Mouse (Mus musculus): ENCODE results near the gene 4930402F06Rik.

The 4930402F06Rik gene

DNA sequence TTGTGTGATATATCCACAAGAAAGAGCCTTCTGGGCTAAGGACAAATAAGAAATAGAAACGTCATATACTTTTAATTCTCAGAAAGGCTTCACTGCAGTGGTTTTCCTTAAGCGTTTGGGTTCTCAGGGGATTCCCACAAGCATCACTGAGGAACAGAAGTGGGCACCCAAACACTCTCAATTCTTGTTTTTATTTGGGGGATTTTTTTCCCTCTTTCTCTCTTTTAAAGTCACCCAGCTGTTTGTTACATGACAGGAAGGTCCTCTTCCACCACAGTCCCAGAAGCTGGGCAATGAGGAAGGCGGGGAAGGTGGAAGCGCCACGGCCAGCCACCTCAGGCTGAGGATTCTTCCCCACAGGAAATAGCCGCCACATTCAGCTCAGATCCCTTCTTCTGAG, 19.5 kb upstream of the 4930402F06Rik start:
- DNase-seq (ENCODE audit: low spot score), result no peak

DNA sequence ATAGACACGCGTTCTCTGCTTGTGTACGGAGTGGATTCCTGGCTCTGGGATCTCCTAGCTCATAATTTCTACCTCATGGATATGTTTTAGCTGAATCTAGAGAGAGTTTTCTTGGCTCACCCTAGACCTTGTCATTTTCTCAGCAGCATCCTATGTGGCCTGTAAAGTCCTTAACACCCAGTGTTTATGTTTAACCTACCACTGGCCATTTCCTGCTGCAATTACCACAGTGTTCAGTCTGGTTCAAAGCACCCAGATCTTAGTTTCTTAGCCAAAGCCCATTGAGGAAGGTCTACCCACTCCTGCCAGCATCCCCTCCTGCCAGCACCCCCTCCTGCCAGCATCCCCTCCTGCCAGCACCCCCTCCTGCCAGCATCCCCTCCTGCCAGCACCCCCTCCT, 15.8 kb upstream of the 4930402F06Rik start:
- no peak for DNase-seq (ENCODE audit: low spot score)

DNA sequence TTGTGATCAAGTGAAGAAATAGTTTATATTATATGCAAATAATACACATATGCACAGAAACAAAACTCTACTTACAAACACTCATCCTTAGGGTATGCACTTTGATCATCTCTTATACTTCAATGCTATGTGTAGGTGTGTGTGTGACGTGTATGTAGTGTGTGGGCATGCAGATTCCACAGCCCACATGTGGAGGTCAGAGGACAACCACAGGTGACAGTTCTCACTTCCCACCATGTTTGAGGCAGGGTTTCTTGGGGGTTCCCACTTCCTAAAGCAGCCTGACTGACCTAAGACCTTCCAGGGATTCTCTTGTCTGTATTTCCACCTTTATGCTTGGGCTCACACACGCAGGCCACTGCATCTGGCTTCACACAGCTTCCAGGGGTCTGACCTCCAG, 15.3 kb upstream of the 4930402F06Rik start:
- no peak for DNase-seq (ENCODE audit: low spot score)

DNA sequence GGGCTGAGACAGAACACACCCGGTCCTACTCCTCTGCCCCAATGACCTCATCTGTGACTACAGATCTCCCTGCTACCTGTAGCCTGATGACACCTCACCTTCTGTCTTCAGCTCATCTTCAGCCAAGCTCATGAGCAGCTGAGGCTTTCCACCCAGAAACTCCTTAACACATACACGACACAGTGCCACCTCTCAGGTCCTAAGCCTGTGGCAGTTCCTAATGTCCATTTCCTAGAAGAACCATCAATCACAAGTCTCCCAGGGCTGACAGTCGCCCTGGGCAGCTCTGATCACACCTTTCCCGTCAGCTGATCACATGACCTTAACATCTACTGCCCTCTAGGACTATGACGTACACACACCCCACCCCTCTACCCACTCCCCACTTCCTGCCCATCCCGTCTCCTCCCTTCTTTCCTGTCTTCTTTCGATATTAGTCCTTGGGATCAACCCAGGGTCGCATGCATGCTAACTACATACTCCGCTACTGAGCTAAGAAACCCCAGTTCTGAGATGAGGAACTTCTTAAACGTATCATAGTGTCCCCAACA, 14.7 kb upstream of the 4930402F06Rik start:
- no peak for DNase-seq (ENCODE audit: low spot score)

DNA sequence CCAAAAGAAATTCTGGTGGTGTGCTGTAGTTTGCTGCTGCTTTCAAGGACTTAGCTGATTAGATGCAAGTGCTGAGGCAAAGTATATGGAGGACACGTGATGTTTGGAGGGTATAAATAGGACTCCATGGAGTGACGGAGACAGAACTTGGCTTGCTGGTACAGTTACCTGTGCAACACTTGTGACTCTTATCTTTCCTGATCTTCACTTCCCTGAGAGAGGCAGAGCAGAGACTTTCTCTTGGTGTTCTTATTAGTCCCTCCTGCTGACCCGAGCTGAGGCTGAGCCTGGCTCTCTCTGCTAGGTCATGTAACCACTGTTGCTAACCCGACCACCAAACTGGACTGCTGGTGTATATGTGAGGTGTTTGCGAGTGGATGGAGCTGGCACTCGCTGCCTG, 12.5 kb upstream of the 4930402F06Rik start:
- DNase-seq (ENCODE audit: low spot score), result no peak

DNA sequence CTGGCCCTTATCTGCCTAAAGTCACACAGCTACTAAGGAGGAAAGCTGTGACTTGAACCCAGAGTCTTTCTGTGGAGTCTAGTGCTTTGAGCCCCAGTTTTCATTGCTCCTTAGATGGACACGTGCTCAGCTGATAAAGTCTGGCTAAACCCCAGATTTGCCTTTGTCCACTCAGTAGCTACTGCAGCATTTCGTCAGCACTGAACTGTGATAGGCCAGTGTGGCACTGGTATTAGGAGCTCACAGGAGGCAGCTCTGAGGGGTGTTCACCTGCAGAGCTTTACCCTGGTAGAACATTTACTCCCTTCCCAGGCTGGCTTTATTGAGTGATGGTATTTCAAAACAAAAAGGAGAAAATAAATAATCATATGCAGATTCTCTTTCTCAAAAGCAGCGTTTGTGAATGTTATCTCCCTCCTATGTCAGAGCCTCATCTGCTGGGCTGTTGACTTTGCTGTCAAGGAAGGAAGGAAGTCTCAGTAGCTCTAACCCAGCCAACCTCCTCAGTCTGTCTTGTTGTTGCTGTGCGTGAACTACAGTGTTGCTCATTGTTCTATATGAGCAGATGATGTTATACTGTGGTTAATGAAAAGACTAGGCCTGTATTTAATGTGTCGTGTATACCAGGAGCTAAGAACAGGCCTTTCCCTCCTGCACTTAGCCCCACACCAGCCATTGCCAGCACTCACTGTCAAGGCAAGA, 11.6 kb upstream of the 4930402F06Rik start:
- DNase-seq (ENCODE audit: low spot score), result no peak

DNA sequence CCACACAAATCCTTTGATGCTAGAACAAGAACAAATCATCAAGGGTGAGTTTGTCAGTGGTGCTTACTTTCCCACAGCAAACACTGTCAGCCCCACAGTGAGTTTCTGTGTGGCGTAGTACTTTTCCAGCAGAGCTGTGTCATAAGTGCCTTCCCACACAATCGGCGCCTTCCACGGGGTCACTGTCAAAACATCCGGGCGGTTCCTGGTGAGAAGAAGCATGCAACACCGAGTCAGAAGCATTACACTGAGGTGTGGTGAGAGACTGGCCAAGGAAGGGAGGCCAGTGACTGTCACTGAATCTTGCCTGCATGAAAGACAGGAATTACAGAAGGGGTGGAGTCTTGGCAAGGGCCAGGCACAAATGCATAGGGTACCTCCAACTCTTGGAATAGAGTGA, 10.9 kb upstream of the 4930402F06Rik start:
- DNase-seq (ENCODE audit: low spot score), result no peak

DNA sequence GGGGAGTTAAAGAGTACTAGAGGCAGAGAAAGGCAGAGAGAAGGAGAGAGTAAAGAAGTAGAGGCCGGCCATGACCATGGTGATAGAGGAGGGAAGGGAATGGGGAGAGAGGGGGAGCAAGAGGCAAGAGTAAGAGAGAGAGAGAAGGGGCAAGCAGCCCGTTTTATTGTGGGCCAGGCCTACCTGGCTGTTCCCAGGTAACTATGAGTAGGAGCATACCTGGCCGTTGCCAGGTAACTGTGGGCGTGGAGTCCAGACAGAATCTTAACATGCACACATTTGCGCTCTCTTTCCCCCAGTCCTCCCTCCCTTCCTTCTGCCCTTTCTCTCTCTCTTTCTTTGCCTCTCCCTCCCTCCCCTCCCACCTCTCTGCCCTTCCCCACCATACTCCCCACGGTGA, 10.3 kb upstream of the 4930402F06Rik start:
- DNase-seq (ENCODE audit: low spot score), result no peak

DNA sequence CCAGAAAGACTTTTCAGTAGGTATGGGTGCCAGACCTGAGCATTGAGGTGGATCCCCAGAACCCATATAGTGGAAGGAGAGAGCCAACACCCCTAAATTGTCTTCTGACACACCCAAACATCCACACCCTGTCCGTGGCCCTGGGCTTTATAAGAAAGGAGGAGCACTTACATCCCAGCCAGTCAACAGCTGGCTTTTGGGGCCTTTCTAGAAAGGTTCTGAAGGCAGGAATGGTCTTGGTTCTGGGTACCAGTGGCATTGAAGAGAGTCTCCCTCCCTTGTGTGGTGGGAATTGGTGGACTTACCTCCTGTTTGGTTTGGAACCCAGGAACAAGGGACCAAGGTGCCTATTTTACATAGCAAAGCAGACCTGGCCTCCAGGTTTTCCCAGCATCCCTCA, 9.6 kb upstream of the 4930402F06Rik start:
- no peak for DNase-seq (ENCODE audit: low spot score)

DNA sequence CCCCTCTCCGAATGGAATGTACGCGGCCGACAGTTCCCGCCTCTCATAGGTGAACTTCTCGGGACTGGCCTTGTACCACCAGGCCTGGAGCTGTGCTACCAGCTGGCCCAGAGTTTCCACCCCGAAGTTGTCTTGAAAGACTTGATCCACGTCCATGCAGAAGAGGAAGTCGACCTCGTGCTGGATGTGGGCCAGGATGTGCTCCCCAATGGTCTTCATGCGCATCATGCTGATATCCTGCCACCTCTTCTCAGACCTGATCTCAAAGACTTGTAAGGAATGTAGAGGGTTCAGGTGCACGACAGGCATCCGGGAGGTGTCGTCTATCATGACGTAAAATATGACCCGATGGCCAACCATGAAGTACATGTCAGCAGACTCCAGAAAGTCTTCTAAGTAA, 5.4 kb upstream of the 4930402F06Rik start:
- no peak for DNase-seq (ENCODE audit: low spot score)

DNA sequence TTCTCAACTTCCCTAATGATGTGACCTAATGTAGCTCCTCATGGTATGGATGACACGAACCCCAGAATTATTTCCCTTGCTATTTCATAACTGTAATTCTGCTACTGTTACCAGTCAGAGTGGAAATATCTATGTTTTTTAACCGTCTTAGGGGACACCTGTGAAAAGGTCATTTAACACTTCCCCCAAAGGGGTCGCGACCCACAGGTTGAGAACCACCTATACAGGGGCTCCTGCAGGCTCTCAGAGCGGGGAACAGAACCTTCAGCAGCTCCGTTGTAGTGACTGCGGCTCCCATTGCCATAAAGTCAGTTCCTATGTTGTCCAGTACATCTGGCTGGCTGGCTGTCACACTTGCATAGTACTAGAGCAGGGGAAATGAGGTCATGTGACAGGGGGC, 3.8 kb upstream of the 4930402F06Rik start:
- DNase-seq (ENCODE audit: low spot score), result no peak

DNA sequence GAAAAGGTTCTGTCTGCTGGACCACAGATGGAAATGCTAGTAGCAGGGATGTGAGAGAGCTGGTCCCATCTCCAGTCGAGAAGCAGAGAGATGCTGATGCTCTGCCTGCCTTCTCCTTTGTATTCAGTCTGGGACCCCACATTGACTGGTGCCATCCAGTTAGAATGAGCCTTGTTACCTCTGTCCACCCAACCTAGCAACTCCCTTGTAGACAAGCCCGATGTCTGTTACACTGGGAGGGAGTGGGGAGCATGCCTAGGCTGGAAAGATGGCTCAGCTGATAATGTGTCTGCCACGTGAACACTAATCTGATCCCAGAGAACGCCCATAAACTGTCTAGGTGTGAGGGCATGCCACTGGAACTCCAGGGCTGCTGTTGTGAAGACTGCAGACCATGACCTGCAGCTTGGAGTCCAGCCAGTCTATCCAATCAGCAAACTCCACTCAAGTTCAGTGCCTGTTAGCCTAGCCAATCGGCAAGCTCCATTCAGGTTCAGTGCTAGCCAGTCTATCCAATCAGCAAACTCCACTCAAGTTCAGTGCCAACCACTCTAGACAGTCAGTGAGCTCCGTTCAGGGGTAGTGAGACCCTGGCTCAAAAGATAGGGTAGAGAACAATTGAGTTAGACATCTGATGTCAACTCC, 1.3 kb upstream of the 4930402F06Rik start:
- no peak for DNase-seq (ENCODE audit: low spot score)

DNA sequence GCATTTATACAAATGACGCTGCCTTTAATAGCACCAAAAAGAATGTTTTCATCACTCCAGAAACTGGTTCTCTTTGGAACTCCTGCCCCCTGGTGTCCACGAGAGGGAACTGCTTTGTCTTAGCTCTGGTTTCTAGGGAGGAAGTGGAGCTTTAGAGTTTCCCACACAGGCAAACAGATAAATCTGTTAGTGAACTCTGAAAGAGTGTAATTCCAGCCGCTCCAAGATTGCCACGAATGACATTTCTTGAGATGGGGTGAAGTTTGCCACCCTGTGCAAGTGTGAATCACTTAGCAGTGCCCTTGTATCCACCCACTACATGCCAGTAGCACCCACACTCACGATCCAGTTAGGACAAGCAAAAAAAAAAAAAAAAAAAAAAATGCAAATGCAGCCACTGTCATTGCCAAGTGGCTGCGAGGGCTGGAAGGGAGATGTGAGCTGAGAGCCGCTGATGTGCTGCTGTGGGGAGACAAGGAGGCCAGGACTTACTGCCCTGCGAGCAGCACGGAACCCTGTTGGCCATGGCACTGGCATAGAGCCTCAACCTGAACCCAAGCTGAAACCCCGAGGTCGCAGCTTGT, 707 bp upstream of the 4930402F06Rik start:
- peak; percentile 61 for DNase-seq (ENCODE audit: low spot score)

DNA sequence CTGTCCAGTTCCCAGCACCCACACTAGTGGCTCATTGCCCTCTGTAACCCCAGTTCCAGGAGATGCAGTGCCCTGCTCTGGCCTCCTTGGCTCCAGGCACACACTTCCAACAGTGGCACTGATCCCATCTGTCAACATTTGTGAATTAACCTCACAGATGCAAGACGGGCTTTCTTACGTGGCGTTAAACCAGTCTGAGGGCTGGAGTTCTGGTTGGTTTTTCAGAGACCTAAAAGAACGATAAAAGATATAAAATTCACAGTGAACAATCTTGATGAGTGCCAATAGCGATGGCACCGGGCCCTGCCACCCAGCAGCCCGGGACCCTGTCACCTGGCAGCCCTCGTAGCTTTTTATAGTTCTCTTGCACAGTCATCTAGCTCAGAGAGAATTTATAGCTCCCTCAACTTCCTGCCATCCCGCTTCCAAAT, 11.5 kb downstream of the 4930402F06Rik start:
- no peak for DNase-seq (ENCODE audit: low spot score)

DNA sequence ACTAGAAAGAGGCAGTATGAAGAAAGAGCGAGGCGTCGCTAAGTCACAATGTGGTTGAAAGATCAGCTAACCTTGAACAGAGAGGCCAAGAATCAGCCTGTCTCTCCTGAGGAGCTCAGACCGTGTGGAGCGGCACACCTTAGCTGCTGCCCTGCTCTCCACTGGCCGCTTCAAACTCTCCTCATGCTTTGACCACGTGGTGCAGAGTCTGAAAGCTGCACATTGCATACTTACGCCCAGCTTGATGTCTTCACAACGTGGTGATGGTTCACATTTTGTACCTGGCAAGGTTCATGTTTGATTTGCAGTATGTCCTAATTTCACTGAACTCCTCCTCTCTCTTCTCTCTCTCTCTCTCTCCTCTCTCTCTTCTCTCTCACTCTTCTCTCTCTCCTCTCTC, 17.7 kb downstream of the 4930402F06Rik start:
- DNase-seq (ENCODE audit: low spot score), result no peak

DNA sequence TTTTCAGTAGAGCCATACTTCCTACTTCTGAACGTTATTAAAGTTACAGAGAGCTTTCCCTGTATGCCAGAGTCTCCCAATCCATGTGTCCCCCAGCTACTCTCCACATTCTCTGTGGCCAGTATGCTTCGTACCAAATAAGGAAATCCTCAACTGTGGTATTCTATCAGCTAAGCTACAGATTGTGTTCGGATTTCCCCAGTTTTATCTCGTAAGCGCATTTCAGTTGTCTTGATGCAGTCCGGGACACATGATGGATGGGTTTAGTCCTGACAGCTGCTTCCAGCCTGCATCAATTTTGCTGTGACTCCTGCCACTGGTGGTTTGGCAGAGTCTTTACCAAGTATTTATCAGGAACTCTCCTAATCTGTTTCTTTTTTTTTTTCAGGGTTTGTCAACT, 19.4 kb downstream of the 4930402F06Rik start:
- no peak for DNase-seq (ENCODE audit: low spot score)

DNA sequence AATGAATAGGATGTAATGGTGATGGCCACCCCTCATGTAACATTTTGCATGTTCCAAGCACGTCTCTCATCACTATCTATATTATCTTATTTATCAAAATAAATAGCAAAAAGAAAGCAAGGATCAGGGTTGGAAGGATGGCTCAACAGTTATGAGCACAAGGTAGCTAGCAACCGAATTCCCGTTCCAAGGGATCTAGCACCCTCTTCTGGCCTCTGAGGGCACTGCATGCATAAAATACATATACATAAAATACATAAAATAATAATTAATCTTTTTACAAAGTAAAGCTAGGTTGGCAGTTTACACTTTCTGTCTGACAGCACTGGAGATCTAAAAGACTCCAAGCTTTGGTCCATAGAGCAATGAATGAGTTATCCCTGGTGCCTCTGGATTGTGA, 24.0 kb downstream of the 4930402F06Rik start:
- DNase-seq (ENCODE audit: low spot score), result peak; percentile 66

DNA sequence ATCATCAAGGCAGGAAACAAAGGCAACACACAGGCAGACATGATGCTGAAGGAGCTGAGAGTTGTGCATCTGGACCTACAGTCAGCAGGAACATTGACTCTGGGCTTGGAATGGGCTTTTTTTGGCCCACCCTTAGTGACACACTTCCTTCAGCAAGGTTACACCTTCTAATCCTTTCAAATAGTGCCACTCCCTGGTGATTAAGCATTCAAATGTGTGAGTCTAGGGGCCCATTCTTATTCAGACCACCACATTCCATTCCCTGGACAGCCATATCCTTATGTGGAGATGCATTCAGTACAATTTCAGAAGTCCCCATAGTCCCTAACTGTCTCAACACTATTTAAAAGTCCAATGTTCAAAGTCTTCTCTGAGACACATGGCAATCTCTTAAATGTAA, 26.3 kb downstream of the 4930402F06Rik start:
- DNase-seq (ENCODE audit: low spot score), result no peak

DNA sequence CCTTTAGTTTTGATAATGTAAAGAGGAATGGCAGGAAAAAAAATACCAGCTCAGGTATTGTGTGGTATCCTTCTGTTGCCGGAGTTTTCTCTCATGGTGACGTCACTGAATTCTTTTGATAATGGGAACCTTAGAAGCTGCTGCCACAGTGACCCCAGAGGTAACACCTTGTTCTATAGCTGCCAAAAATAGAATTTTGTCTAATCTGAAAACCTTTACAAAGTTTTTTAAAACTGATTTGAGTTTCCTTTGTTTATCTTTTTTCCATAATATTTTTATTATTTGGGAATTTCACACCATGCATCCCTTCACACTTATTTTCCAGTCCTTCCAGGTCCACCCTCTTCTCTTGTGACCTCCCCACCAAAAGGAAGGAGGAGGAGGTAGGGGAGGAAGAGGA, 29.3 kb downstream of the 4930402F06Rik start, which contains the start of gene 4930568D16Rik:
4930568D16Rik (minus strand) TSS at position 101 of the 400 bp plus-strand sequence.
- no peak for DNase-seq (ENCODE audit: low spot score)

DNA sequence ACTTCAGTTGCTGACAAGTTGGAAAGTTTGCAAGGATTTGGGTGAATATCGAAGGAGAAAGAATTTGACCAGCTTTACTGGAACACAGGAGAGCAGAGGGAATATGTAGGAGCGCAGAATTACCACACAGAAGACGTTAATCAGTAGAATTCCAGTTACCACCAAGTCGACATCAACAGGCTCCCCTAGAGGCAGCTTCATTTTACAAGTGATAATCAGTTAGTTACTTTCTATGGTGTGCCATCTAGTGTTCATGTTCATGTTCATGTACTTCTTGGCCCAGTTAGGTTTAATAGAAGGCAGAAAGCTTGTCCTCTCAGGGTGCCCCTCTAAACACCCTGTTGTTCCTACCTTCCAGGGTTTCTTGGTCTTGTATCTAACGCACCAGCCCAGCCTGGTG, 47.8 kb downstream of the 4930402F06Rik start:
- no peak for DNase-seq (ENCODE audit: low spot score)

DNA sequence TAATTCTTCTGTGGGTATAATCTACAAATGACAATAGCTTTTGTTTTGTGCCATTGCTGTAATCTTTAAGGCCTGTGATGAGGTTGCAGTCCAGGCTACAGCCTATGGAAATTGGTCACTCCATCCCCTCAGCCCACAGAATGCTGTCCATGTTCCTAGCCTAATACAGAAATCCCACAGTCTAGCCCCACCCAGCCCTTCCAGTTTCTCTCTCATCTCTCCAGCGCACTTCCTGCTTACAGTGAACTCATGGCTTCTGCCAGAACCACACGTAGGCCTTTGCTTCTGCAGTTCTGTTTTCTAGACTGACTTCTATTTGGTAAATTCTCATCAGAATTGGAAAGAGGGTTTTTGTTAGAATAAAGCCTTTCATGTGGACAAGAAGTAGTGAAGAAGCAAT, 51.0 kb downstream of the 4930402F06Rik start:
- no peak for DNase-seq (ENCODE audit: low spot score)

DNA sequence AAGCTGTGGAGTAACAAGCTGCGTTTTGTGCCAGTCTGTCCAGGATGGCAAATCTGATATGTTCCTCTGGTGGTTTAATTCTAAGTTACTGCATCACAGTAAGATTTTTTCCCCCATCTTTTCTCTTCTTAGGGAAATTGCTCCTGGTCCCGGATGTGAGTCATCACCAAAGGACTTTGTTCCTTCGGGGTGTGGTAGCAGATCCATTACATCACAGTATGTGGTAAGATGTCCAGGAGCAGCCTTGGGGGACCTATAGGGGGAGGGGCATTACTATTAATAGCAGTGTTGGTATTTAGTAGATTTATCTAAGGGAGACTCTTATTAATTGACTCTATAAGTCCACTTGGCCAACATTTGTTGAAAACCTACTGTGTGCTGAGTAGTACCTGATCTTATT, 54.4 kb downstream of the 4930402F06Rik start:
- no peak for DNase-seq (ENCODE audit: low spot score)

DNA sequence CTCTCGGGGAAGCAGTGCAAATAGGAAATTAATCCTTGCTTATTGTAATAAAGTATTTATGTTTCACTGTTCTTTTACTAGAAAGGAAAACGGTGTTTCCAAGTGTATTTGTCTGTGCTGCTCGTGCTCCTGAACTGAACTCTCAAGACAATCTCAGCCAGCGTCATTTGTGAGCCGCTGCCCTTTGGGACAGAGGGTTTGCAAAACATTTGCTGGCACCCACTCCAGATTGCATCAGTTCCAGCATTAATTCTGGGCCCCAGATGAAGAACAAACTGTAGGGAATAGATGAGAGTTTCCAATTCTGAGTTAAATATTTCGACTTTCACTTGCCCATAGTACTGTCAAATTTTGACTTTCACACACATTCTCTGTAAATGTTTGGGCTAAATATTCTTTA, 58.3 kb downstream of the 4930402F06Rik start:
- no peak for DNase-seq (ENCODE audit: low spot score)

Data from c-Kit-positive CD71-positive TER-119-positive erythroid progenitor cells, embryonic 14.5 days (primary cell).